8 mouse cellular contexts compared by ENCODE assay signal in the genomic region with DNA sequence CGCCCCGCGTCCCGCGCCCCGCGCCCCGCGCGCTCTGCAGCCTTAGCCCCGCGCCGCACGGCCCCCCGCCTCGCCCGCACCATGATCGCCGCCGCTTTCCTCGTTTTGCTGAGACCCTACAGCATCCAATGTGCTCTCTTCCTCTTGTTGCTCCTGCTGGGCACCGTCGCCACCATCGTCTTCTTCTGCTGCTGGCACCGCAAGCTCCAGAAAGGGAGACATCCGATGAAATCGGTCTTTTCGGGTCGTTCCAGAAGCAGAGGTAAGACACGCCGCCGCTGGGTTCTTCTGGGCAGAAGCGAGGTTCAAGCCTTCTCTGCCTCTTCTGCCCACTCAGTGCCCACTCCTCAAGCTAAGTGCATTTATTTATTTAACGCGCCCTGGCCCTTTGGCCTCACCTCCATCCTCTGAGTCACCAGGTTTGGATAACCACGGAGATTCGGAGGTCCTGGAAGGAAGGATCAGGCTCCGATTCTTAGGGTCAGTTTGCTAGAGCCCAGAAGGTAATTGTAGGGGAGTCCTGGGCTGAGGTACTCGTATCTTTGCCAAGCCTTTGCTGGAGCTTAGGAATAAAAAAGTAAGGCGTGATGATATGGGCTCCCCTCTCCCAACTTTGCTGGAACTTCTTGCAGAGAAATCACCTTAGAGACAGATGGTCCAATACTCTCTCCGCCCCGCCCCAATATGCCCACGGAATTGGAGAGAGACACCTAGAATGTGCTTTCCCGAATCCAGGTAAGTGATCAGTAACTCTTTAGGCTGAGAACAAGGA. TPM values are rescaled to one million over a fixed set of nuclear protein-coding genes. Genes with fewer than 3 reads are reported as not detected.
DNase-seq lines count a peak whose midpoint lies in the region; ATAC-seq and TF ChIP-seq lines count a peak whose summit lies in the region.

Dst (plus strand) TSS at position 35 of the 772 bp plus-strand sequence.

- peak within 1 kb of the TSS; percentile 74 for H3K9ac ChIP-seq in forebrain, embryonic 14.5 days (ENCODE audit: low read length)
- peak within 1 kb of the TSS; percentile 71 for H3K9ac ChIP-seq in hindbrain, embryonic 12.5 days
- H3K9ac ChIP-seq in liver, embryonic 11.5 days (ENCODE audit: low read depth, low read length), result peak within 1 kb of the TSS; percentile 56

- peaks cover 15% of the 10 kb centered on the region; the same call in 1 of the 2 replicates for H3K27me3 ChIP-seq in forebrain, embryonic 14.5 days (replicated peaks; ENCODE audit: control insufficient read depth, insufficient read depth, low read length)
- H3K27me3 ChIP-seq in hindbrain, embryonic 12.5 days, result peaks cover 32% of the 10 kb centered on the region
- peaks cover 67% of the 10 kb centered on the region for H3K27me3 ChIP-seq in liver, embryonic 11.5 days (replicated peaks; ENCODE audit: control insufficient read depth, insufficient read depth, low read length)

- H3K36me3 ChIP-seq in forebrain, embryonic 14.5 days (ENCODE audit: control insufficient read depth, insufficient read depth, low read length), result no peaks in the 10 kb centered on the region
- H3K36me3 ChIP-seq in hindbrain, embryonic 12.5 days, result no peaks in the 10 kb centered on the region
- H3K36me3 ChIP-seq in liver, embryonic 11.5 days (ENCODE audit: control insufficient read depth, insufficient read depth, low read length), result no peaks in the 10 kb centered on the region

- intact Hi-C loops in left cerebral cortex, adult 2 months (cut with DNase I), result loop anchor here (2.0 to 5.0 kb wide), 4 partner anchors 18 to 149 kb away; no protein-coding TSS in a partner anchor

- TF ChIP-seq CTCF in left cerebral cortex, adult 2 months (IDR thresholded peaks at IDR 0.05), result no peak

- H3K9me3 ChIP-seq in forebrain, embryonic 14.5 days (replicated peaks; ENCODE audit: control insufficient read depth, low read length), result no peaks in the 10 kb centered on the region
- no peaks in the 10 kb centered on the region for H3K9me3 ChIP-seq in hindbrain, embryonic 12.5 days (replicated peaks)
- H3K9me3 ChIP-seq in liver, embryonic 11.5 days (ENCODE audit: control insufficient read depth, low read length), result no peaks in the 10 kb centered on the region

- ATAC-seq in forebrain, embryonic 14.5 days, result peak; percentile 5; the same call in 1 of the 2 replicates
- peak; percentile 20 for ATAC-seq in hindbrain, embryonic 12.5 days (ENCODE audit: low FRiP score)
- ATAC-seq in liver, embryonic 11.5 days (replicated peaks; ENCODE audit: low FRiP score), result no peak

- DNase-seq in left cerebral cortex, adult 2 months (ENCODE audit: extremely low spot score in 1 of 2, low spot score in 2 of 2), result no peak
- DNase-seq in left cerebral cortex, adult 9 months (ENCODE audit: low spot score in 2 of 2), result no peak
- no peak for DNase-seq in adrenal gland, adult 2 months
- no peak for DNase-seq in forebrain, embryonic 14.5 days (ENCODE audit: low spot score)
- DNase-seq in liver, embryonic 11.5 days (ENCODE audit: low spot score), result peak; percentile 41
- DNase-seq in c-Kit-positive CD71-positive TER-119-positive erythroid progenitor cells, embryonic 14.5 days (ENCODE audit: low spot score), result no peak
- no peak for DNase-seq in frontal cortex, postnatal 25 days (ENCODE audit: low spot score in 2 of 2)

- peak within 1 kb of the TSS; percentile 79 for H3K4me3 ChIP-seq in left cerebral cortex, adult 2 months
- peak within 1 kb of the TSS; percentile 63 for H3K4me3 ChIP-seq in forebrain, embryonic 14.5 days (ENCODE audit: low read depth, low read length)
- peak within 1 kb of the TSS; percentile 66 for H3K4me3 ChIP-seq in hindbrain, embryonic 12.5 days
- peak within 1 kb of the TSS; percentile 64 for H3K4me3 ChIP-seq in liver, embryonic 11.5 days (ENCODE audit: low read depth, low read length)

- H3K4me1 ChIP-seq in forebrain, embryonic 14.5 days (ENCODE audit: control insufficient read depth, insufficient read depth, low read length), result peaks cover 8% of the 10 kb centered on the region; the same call in 1 of the 2 replicates
- H3K4me1 ChIP-seq in hindbrain, embryonic 12.5 days, result peaks cover 15% of the 10 kb centered on the region
- H3K4me1 ChIP-seq in liver, embryonic 11.5 days (replicated peaks; ENCODE audit: control insufficient read depth, insufficient read depth, low read length), result peaks cover 3% of the 10 kb centered on the region; the same call in 1 of the 2 replicates

- peak within 1 kb of the TSS; percentile 89 for H3K27ac ChIP-seq in left cerebral cortex, adult 2 months
- H3K27ac ChIP-seq in forebrain, embryonic 14.5 days (ENCODE audit: low read depth, low read length), result peak within 1 kb of the TSS; percentile 72; the same call in 1 of the 2 replicates
- H3K27ac ChIP-seq in hindbrain, embryonic 12.5 days, result peak within 1 kb of the TSS; percentile 79
- H3K27ac ChIP-seq in liver, embryonic 11.5 days (ENCODE audit: low read depth, low read length), result no peak within 1 kb of the TSS

- H3K4me2 ChIP-seq in forebrain, embryonic 14.5 days (ENCODE audit: low read length), result peak within 1 kb of the TSS; percentile 81
- peak within 1 kb of the TSS; percentile 79 for H3K4me2 ChIP-seq in hindbrain, embryonic 12.5 days (replicated peaks)
- H3K4me2 ChIP-seq in liver, embryonic 11.5 days, result peak within 1 kb of the TSS; percentile 81

- WGBS in forebrain, embryonic 14.5 days, result 6% methylated on average over 33 of the region's 44 CpGs
- WGBS in hindbrain, embryonic 12.5 days, result 6% methylated on average over 35 of the region's 44 CpGs
- 3% methylated on average over 44 of the region's 44 CpGs for WGBS in liver, embryonic 11.5 days

RNA-seq across cellular contexts. Expression of gene Dst, which starts in this region (rescaled TPM):
- 100 to 1,000 TPM; 264 to 266 TPM for total RNA-seq in left cerebral cortex, adult 2 months (2021)
- total RNA-seq in adrenal gland, adult 2 months (2021), result 100 to 1,000 TPM; 125 to 134 TPM
- 39.7 and 53.3 TPM in 2 replicates for polyA plus RNA-seq in adrenal gland, adult 2 months (2012; rRNA removed)
- 24.9 and 43.9 TPM in 2 replicates for polyA plus RNA-seq in forebrain, embryonic 14.5 days (2014; fragmentation: Nextera tagmentation; extraction: Ambion mirVana)
- 38.7 and 44.5 TPM in 2 replicates for polyA plus RNA-seq in hindbrain, embryonic 12.5 days (2016; fragmentation: Nextera tagmentation; extraction: Ambion mirVana)
- 9.4 and 9.5 TPM in 2 replicates for polyA plus RNA-seq in liver, embryonic 11.5 days (2014; fragmentation: Nextera tagmentation; extraction: Ambion mirVana)
